Mouse (Mus musculus) liver, embryonic 15.5 days (tissue): ENCODE data around the gene Aif1. TPM values are rescaled to one million over a fixed set of nuclear protein-coding genes. Genes with fewer than 3 reads are reported as not detected.

Experiments used
- ATAC-seq: fragments of 200-750 bp; cut with Nextera tagmentation; 2 replicates; pipeline ENCODE4 v1.8.0; 2017; ENCODE audit warnings: moderate number of reproducible peaks, mild to moderate bottlenecking, moderate library complexity; ENCODE audit not compliant: insufficient read depth
- H3K27ac ChIP-seq: fragments of 300-500 bp; sonication (generic); replicated peaks from 2 replicates; pipeline ENCODE4 v1.5.1; 2015; ENCODE audit warnings: mild to moderate bottlenecking, inconsistent platforms
- H3K27me3 ChIP-seq: fragments of 300-500 bp; sonication (generic); 2 replicates; pipeline ENCODE4 v1.6.1; 2015; ENCODE audit warnings: mild to moderate bottlenecking, inconsistent platforms
- H3K36me3 ChIP-seq: fragments of 300-500 bp; sonication (generic); replicated peaks from 2 replicates; pipeline ENCODE4 v1.6.1; 2015; ENCODE audit warnings: moderate library complexity, mild to moderate bottlenecking, inconsistent platforms
- H3K4me1 ChIP-seq: fragments of 300-500 bp; sonication (generic); replicated peaks from 2 replicates; pipeline ENCODE4 v1.6.1; 2015; ENCODE audit warnings: inconsistent platforms
- H3K4me2 ChIP-seq: fragments of 300-500 bp; sonication (generic); 2 replicates; pipeline ENCODE4 v1.6.1; 2015; ENCODE audit warnings: moderate library complexity, mild to moderate bottlenecking, inconsistent platforms
- H3K4me3 ChIP-seq: fragments of 300-500 bp; sonication (generic); replicated peaks from 2 replicates; pipeline ENCODE4 v1.5.1; 2015; ENCODE audit warnings: mild to moderate bottlenecking, inconsistent platforms
- H3K9ac ChIP-seq: fragments of 300-500 bp; sonication (generic); 2 replicates; pipeline ENCODE4 v1.6.1; 2015; ENCODE audit warnings: moderate library complexity, mild to moderate bottlenecking, inconsistent platforms
- H3K9me3 ChIP-seq: fragments of 300-500 bp; sonication (generic); replicated peaks from 2 replicates; pipeline ENCODE4 v1.6.1; 2016; ENCODE audit warnings: inconsistent platforms
- WGBS: fragments of 180-500 bp; shearing (Covaris S2); methylation state at CpG from one replicate; pipeline ENCODE4 v1.1.7; 2015; ENCODE audit warnings: mixed read lengths; ENCODE audit not compliant: insufficient replicate concordance; 5-methylcytosine and 5-hydroxymethylcytosine counted together
- polyA plus RNA-seq: library from polyadenylated mRNA; unstranded; fragments of >200 nt; fragmentation: Nextera tagmentation; extraction: Ambion mirVana; gene quantifications from 2 replicates; pipeline ENCODE4 v1.2.1, GENCODE M21; 2015

Aif1 gene
- polyA plus RNA-seq, 1 experiment from 2014 or later = 22.2 TPM

DNA sequence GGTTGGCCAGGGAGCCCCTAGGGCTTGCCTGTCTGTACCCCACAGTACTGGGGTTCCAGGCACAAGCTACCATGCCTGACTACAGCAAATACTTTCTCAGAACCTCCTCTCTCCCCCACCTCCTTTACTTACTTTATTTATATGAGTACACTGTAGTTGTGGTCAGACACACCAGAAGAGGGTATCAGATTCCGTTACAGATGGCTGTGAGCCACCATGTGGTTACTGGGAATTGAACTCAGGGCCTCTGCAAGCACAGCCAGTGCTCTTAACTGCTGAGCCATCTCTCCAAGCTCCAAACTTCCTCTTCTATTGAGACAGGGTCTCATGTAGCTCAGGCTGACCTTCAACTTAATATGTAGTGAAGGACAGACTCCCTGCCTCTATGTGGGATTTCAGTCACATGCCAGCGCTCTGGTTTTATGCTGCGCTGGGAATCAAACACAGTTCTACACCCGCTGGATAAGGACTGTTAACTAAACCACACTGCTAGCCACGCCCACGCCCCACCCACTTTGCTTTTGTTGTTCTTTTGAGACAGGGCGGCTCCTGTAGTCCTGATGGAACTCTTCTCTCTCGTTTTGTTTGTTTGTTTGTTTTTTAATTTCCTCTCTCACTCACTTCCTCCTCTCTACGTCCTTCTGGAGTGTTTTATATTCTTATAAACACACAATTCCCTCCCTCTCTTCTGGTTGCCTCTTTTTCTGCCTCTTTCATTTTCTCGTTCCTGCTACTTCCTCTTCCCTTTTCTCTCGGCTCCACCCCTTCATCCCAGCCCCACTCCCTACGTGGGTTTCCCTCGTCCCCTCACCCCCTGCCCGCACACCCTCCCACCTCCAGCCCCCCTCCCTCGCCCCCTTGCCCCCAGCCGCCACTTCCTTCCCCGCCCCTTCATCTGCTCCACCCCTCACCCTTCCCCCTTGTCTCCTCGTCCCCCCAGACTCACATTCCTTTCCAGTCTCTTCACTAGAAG lies 10.1 kb upstream of the Aif1 start:
- H3K4me1 ChIP-seq = peaks cover 29% of the 10 kb centered on the region
- no peaks in the 10 kb centered on the region for H3K27me3 ChIP-seq
- no peaks in the 10 kb centered on the region for H3K36me3 ChIP-seq
- no peaks in the 10 kb centered on the region for H3K9me3 ChIP-seq
- ATAC-seq = 0 out of 2 replicates have a peak, but pooled peaks have one; percentile 11
- H3K9ac ChIP-seq = no peak overlapping the region
- under 1% methylated on average over 18 of the region's 18 CpGs for WGBS
- H3K4me3 ChIP-seq = peak overlapping the region; percentile 54
- peak overlapping the region; percentile 72 for H3K4me2 ChIP-seq
- H3K27ac ChIP-seq = peak overlapping the region; percentile 53

GRCm38 (mm10) chr17:35180093-35180492 lies 4.2 kb upstream of the Aif1 start:
- Histone ChIP-seq H3K36me3 (no peaks in the 10 kb centered on the region), H3K27me3 (no peaks in the 10 kb centered on the region), H3K27ac (no peak overlapping the region), H3K9me3 (no peaks in the 10 kb centered on the region), H3K4me1 (no peaks in the 10 kb centered on the region; the same call in 1 of the 2 replicates), H3K4me3 (no peak overlapping the region), H3K9ac (no peak overlapping the region), H3K4me2 (no peak overlapping the region)
- ATAC-seq = no peak
- 60% methylated on average over 5 of the region's 5 CpGs for WGBS

DNA sequence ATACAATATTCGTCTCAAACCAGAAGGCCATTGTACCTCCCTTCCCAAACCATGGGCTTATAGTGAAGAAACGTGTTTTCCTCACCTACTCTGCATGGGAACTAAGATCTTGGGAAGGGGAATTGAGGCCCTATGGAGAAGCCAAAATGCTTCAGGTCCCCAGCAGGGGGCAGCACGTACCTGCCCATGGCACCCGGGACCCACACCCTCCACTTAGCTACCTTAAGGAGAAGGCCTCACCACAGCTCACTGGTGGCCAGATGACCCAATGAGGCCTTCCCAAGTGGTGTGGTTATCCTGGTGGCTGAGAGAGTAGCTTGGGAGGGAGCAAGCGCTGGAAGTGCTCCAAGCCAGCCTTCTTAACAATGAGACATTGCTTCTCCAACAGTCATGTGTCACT lies 2.7 kb upstream of the Aif1 start:
- no peaks in the 10 kb centered on the region for H3K9me3 ChIP-seq
- 4% methylated on average over 5 of the region's 5 CpGs for WGBS
- H3K4me2 ChIP-seq = no peak overlapping the region
- H3K4me3 ChIP-seq = no peak overlapping the region
- H3K27me3 ChIP-seq = no peaks in the 10 kb centered on the region
- ATAC-seq = peak; percentile 54; the same call in 1 of the 2 replicates
- H3K9ac ChIP-seq = no peak overlapping the region
- no peak overlapping the region for H3K27ac ChIP-seq
- H3K36me3 ChIP-seq = no peaks in the 10 kb centered on the region
- H3K4me1 ChIP-seq = no peaks in the 10 kb centered on the region; the same call in 1 of the 2 replicates

- no peaks in the 10 kb centered on the region for H3K9me3 ChIP-seq
- H3K4me3 ChIP-seq = no peak overlapping the region
- no peak overlapping the region for H3K4me2 ChIP-seq
Measured at GRCm38 (mm10) chr17:35175382-35175781, 486 bp downstream of the Aif1 start.

DNA sequence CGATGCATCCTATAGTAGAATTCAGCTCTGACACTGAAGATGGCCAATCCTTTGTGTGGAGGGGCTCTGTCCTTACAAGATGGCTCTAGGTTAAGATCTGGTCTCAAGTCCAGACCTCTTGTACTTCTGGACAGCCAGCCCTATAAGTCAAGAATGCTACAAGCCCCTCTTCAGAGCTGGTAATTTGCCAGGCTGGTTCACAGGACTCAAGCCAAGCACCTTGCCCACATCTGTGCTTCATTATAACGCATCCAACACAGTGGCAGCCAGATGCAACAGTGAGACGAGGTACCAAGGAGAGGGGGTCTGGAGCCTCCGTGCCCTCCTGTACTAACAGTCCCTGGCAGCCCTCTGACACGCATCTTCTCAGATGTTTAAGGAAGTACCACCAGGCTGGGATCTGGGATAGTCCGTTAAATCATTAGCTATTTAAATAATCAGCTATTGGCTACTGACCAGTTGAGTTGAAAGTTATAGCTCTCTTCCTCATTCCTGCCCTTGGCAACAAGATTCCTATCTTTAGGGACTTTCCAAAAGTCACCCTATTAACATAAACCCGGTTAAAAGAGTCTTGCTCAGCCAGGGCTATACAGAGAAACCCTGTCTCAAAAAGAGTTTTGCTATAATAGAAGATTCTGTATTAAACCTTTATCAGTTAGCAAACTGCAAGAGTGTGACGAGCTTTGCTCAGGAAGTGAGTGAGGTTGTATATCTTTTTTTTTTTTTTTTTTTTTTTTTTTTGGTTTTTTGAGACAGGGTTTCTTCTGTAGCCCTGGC lies 1.5 kb downstream of the Aif1 start:
- no peaks in the 10 kb centered on the region; the same call in 1 of the 2 replicates for H3K4me1 ChIP-seq
- no peak overlapping the region for H3K9ac ChIP-seq
- 50% methylated on average over 8 of the region's 8 CpGs for WGBS
- ATAC-seq = no peak
- no peaks in the 10 kb centered on the region for H3K9me3 ChIP-seq
- no peak overlapping the region for H3K4me2 ChIP-seq
- H3K4me3 ChIP-seq = no peak overlapping the region
- H3K36me3 ChIP-seq = no peaks in the 10 kb centered on the region
- H3K27me3 ChIP-seq = no peaks in the 10 kb centered on the region
- H3K27ac ChIP-seq = no peak overlapping the region

More at GRCm38 (mm10) chr17:35175382-35175781, 486 bp downstream of the Aif1 start:
- Histone ChIP-seq H3K9ac (no peak overlapping the region), H3K36me3 (no peaks in the 10 kb centered on the region), H3K27ac (no peak overlapping the region), H3K27me3 (no peaks in the 10 kb centered on the region), H3K4me1 (no peaks in the 10 kb centered on the region; the same call in 1 of the 2 replicates)
- 65% methylated on average over 6 of the region's 6 CpGs for WGBS
- ATAC-seq = no peak

DNA sequence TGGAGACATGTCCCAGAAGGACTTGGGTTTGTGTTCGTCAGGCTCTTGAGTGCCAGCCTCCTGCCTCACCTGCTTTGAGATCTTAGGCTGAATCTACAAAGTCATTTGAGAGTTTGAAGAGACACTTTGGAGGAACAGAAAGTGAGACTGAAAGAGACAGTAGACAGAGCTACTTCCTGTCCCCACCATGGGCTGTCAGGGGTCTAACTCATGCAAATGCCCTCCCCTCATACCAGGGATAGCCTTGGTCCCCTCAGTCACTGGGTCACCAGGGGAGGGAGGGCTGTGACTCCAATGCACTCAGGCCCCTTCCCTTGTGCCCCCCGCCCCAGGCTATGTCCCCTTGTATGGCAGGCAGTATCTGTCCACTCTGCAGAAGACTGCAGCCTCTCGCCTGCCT lies 2.5 kb downstream of the Aif1 start:
- Histone ChIP-seq H3K27ac (no peak overlapping the region), H3K27me3 (no peaks in the 10 kb centered on the region), H3K4me1 (no peaks in the 10 kb centered on the region; the same call in 1 of the 2 replicates), H3K4me3 (no peak overlapping the region), H3K9ac (no peak overlapping the region), H3K4me2 (no peak overlapping the region), H3K9me3 (no peaks in the 10 kb centered on the region), H3K36me3 (no peaks in the 10 kb centered on the region)
- no peak for ATAC-seq
- WGBS = 45% methylated on average over 3 of the region's 3 CpGs

DNA sequence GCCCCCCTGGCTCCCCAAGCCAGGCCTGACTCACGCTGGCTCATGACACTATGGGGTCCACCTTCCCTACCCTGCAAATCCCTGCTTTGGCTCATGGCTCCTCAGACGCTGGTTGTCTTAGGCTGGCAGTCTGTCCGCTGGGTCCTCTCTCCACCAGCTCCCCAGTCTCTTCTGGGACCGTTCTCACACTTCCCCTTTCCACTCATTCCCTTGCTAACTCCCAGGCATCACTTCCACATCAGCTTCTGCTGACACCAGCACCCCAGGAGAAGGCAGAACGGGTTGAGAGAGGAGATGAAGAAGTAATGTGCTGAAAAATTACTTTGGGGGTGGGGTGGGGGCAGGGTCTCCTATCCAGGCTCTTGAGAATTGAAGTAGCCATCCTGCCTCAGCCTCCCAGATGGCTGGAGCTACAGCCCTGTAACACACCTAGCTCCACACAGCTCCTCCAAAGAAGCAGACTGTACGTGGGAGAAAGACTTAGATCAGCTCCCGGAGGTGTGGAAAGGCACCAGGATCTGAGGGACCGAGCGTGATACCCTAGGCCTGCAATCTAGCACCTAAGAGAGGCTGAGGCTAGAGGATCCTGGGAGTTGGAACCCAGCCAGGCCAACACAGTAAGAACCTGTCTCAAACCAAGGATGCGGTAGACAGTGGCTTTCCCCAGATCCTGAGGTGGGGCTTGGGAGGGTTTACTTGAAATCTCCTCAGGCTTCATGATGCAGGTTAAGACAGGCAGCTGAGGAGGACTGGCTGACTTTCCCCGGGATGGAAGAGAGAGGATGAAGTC lies 3.2 kb downstream of the Aif1 start:
- Histone ChIP-seq H3K9ac (no peak overlapping the region), H3K4me1 (no peaks in the 10 kb centered on the region; the same call in 1 of the 2 replicates), H3K4me3 (0 out of 2 replicates have a peak overlapping the region, but pooled peaks have one; percentile 7), H3K27me3 (no peaks in the 10 kb centered on the region), H3K36me3 (no peaks in the 10 kb centered on the region), H3K9me3 (no peaks in the 10 kb centered on the region), H3K27ac (no peak overlapping the region), H3K4me2 (no peak overlapping the region)
- no peak for ATAC-seq
- 56% methylated on average over 11 of the region's 11 CpGs for WGBS

GRCm38 (mm10) chr17:35168541-35169207 lies 7.2 kb downstream of the Aif1 start:
- H3K4me2 ChIP-seq = no peak overlapping the region
- H3K36me3 ChIP-seq = no peaks in the 10 kb centered on the region
- WGBS = 15% methylated on average over 4 of the region's 4 CpGs
- H3K4me1 ChIP-seq = peaks cover 15% of the 10 kb centered on the region
- ATAC-seq = no peak
- no peaks in the 10 kb centered on the region for H3K27me3 ChIP-seq
- H3K9ac ChIP-seq = no peak overlapping the region
- no peaks in the 10 kb centered on the region for H3K9me3 ChIP-seq
- H3K27ac ChIP-seq = no peak overlapping the region
- H3K4me3 ChIP-seq = no peak overlapping the region

DNA sequence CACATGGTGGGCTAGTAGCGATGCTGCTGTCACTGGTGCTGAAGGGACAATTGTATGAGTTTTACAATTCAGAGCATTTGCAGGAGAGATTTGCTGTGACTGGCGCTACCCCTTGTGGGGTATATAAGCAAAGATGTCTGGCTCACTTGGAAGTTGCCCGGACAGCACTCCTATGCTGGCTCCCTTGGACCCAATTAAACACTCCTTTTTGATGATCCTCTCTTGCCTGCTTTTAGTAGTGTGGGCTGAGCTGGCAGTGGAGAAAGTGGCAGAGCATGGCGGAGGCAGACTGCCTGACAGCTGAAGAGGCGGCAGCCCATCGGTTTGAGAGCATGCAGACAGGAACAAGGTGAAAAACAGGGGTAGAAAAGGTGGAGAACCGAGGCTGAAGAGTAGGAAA lies 8.1 kb downstream of the Aif1 start:
- Histone ChIP-seq H3K27ac (no peak overlapping the region), H3K4me3 (no peak overlapping the region), H3K27me3 (no peaks in the 10 kb centered on the region), H3K36me3 (peaks cover 1% of the 10 kb centered on the region; the same call in 1 of the 2 replicates), H3K9me3 (no peaks in the 10 kb centered on the region), H3K9ac (no peak overlapping the region), H3K4me2 (no peak overlapping the region), H3K4me1 (peaks cover 23% of the 10 kb centered on the region)
- 68% methylated on average over 7 of the region's 7 CpGs for WGBS
- ATAC-seq = no peak

DNA sequence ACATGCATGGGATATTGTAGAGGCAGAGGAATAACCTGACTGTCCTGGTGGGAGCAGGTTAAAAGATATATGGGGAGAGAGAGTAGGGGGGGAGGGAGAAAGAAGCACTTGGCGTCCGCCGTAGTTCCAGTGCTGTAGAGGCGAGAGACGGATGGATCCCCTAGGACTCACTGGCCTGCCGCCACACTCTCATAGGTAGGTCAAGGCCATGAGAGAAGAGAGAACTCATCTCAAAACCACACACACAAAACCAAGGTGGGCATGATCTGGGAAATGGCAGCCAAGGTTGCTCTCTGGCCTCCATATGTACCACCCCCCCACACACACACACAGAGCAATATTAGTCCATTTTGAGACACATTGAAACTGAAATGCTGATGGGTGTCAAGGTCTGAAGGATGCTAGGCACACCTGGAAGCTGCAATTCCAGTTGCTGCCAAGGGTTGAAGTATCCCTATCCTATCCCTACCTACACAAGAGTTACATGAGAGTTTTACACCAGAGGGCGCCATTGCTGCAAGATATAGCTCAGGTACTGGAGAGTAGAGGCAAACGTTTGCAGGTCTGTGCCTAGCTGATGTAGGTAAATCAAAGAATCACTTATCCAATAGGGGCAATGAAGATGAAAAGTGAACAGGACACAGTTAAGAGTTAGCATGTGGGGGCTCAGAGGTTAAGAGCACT lies 9.4 kb downstream of the Aif1 start:
- no peak overlapping the region for H3K9ac ChIP-seq
- H3K4me1 ChIP-seq = peaks cover 36% of the 10 kb centered on the region
- H3K27ac ChIP-seq = no peak overlapping the region
- no peaks in the 10 kb centered on the region for H3K9me3 ChIP-seq
- H3K36me3 ChIP-seq = peaks cover 14% of the 10 kb centered on the region
- no peak for ATAC-seq
- H3K27me3 ChIP-seq = no peaks in the 10 kb centered on the region
- peak overlapping the region; percentile 79 for H3K4me2 ChIP-seq
- WGBS = 65% methylated on average over 8 of the region's 8 CpGs
- no peak overlapping the region for H3K4me3 ChIP-seq
